Mouse (Mus musculus) lung, adult 18-20 months (tissue): ENCODE measurements around the gene 1700007K13Rik.

Source experiments
- DNase-seq, 2 experiments: peaks; one replicate each; pipeline ENCODE4 v3.0.0; 2022; ENCODE audit warnings: mixed read lengths in 2 of 2

The 1700007K13Rik gene

GRCm38 (mm10) chr2:28414757-28415137 is 51.4 kb downstream of the 1700007K13Rik start:
- no peak for DNase-seq

- no peak for DNase-seq
Measured at GRCm38 (mm10) chr2:28414116-28414756, 51.9 kb downstream of the 1700007K13Rik start.

GRCm38 (mm10) chr2:28412936-28413335 is 53.2 kb downstream of the 1700007K13Rik start:
- DNase-seq = no peak
